Mouse (Mus musculus) E14TG2a.4 (cell line): Measurements from ENCODE around the gene Naa38.

Experiments
- CTCF ChIP-seq: conservative IDR thresholded peaks from 2 replicates; pipeline ENCODE4 v1.5.1; 2014; ENCODE audit warnings: low read length
- NANOG ChIP-seq: IDR thresholded peaks from 2 replicates; pipeline ENCODE4 v1.6.1; 2014; ENCODE audit warnings: borderline replicate concordance, low read length, mixed read lengths
- POU5F1 ChIP-seq: IDR thresholded peaks from 2 replicates; pipeline ENCODE4 v1.6.1; 2014; ENCODE audit warnings: low read length, borderline replicate concordance

DNA sequence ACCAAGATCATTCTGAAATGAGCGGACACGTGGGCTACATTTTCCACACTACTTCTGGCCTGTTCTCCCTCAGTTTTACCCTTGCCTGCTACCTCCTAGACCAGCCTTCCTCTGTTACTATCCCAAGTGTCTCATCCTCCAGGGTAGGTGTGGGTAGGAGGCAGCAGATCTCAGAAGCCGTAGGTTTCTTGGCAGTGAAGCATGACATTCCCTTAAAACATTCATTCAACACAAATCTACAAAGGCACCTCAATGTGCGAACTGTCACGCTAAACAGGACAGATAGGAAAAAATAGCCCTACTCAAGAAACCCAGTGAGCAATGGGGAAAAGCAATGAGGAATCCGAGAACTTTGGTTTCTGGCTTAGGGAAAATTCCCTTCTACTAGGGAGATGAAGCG lies 17.3 kb downstream of the Naa38 start:
- TF ChIP-seq CTCF (no peak), NANOG (no peak), POU5F1 (no peak)
